Mouse (Mus musculus) CH12.LX (cell line): ENCODE measurements around the gene Zc3h7b.

Source experiments
- CTCF ChIP-seq, 2 experiments: IDR thresholded peaks in 1 of 2; conservative IDR thresholded peaks in 1 of 2; 2 replicates each; pipeline ENCODE4 v1.5.1; 2011 to 2012; ENCODE audit warnings: low read depth in 2 of 2, low read length in 2 of 2, improper control_type of control experiment in 1 of 2, inconsistent platforms in 1 of 2, mild to moderate bottlenecking in 1 of 2, moderate library complexity in 1 of 2
- E2F4 ChIP-seq: IDR thresholded peaks from 2 replicates; pipeline ENCODE4 v1.6.1; 2011; ENCODE audit warnings: low read depth, low read length, improper control_type of control experiment; ENCODE audit not compliant: insufficient replicate concordance
- EP300 ChIP-seq: IDR thresholded peaks from 2 replicates; pipeline ENCODE4 v1.6.1; 2011; ENCODE audit warnings: low read length, improper control_type of control experiment
- HCFC1 ChIP-seq: IDR thresholded peaks from 2 replicates; pipeline ENCODE4 v1.6.1; 2012; ENCODE audit warnings: low read depth, mild to moderate bottlenecking, inconsistent platforms, low read length, improper control_type of control experiment
- JUN ChIP-seq: IDR thresholded peaks from 2 replicates; pipeline ENCODE4 v1.6.1; 2011; ENCODE audit warnings: low read depth, mild to moderate bottlenecking, low read length, improper control_type of control experiment, moderate library complexity; ENCODE audit not compliant: insufficient read depth
- MAFK ChIP-seq: IDR thresholded peaks from 2 replicates; pipeline ENCODE4 v1.6.1; 2011; ENCODE audit warnings: low read length, improper control_type of control experiment; ENCODE audit not compliant: insufficient replicate concordance
- POLR2A ChIP-seq: IDR thresholded peaks from 2 replicates; pipeline ENCODE4 v1.6.1; 2011; ENCODE audit warnings: low read depth, mild to moderate bottlenecking, improper control_type of control experiment, low read length
- SIN3A ChIP-seq: IDR thresholded peaks from 2 replicates; pipeline ENCODE4 v1.6.1; 2012; ENCODE audit warnings: low read length, improper control_type of control experiment, inconsistent platforms
- SMC3 ChIP-seq: IDR thresholded peaks from 2 replicates; pipeline ENCODE4 v1.6.1; 2011; ENCODE audit warnings: low read depth, low read length, improper control_type of control experiment
- USF1 ChIP-seq: IDR thresholded peaks from 2 replicates; pipeline ENCODE4 v1.6.1; 2014; ENCODE audit warnings: low read depth, mild to moderate bottlenecking, inconsistent platforms, low read length, improper control_type of control experiment
- ZC3H11A ChIP-seq: IDR thresholded peaks from 2 replicates; pipeline ENCODE4 v1.6.1; 2012; ENCODE audit warnings: low read depth, mild to moderate bottlenecking, inconsistent platforms, low read length, improper control_type of control experiment
- ZKSCAN1 ChIP-seq: IDR thresholded peaks from 2 replicates; pipeline ENCODE4 v1.6.1; 2012; ENCODE audit warnings: low read depth, inconsistent platforms, low read length, improper control_type of control experiment, borderline replicate concordance

GRCm38 (mm10) chr15:81776631-81777422 is 32.0 kb downstream of the Zc3h7b start:
- no peak for TF ChIP-seq CTCF (conservative IDR thresholded peaks at IDR 0.05 in 1 of 2, IDR thresholded peaks at IDR 0.05 in 1 of 2; ENCODE audit: low read depth in 2 of 2, low read length in 2 of 2)
- no peak for TF ChIP-seq ZC3H11A
- no peak for TF ChIP-seq JUN
- TF ChIP-seq E2F4 = no peak
- no peak for TF ChIP-seq SIN3A
- TF ChIP-seq SMC3 = no peak
- no peak for TF ChIP-seq ZKSCAN1
- no peak for TF ChIP-seq USF1
- TF ChIP-seq HCFC1 = no peak
- TF ChIP-seq MAFK = no peak
- no peak for TF ChIP-seq EP300
- no peak for TF ChIP-seq POLR2A
